Mouse (Mus musculus) gastrocnemius, adult 2 months (tissue): ENCODE data around the gene Dnajc3. TPM values are rescaled to one million over a fixed set of nuclear protein-coding genes. Genes with fewer than 3 reads are reported as not detected.

Experiments
- DNase-seq: peaks from one replicate; pipeline ENCODE4 v3.0.0; 2022
- H3K27ac ChIP-seq: fragments of 200-600 bp; 2 replicates; pipeline ENCODE4 v1.8.1; 2022; ENCODE audit warnings: mild to moderate bottlenecking
- H3K4me3 ChIP-seq: fragments of 200-600 bp; 2 replicates; pipeline ENCODE4 v1.8.1; 2022; ENCODE audit warnings: mild to moderate bottlenecking, moderate library complexity
- CTCF ChIP-seq: fragments of 200-600 bp; IDR thresholded peaks from 2 replicates; pipeline ENCODE4 v1.8.1; 2022; ENCODE audit warnings: antibody characterized with exemption, mild to moderate bottlenecking, moderate library complexity
- intact Hi-C: fragments of 180-260 bp; cut with DNase I; formaldehyde crosslinking; loops from one replicate; pipeline ENCODE4 v1.15.1; 2025
- long read RNA-seq, 2 experiments: library from polyadenylated mRNA; stranded (forward); transcript quantifications; one replicate each; pipeline ENCODE4 v2.0.0; 2021
- total RNA-seq, 2 experiments: library from RNA; stranded (reverse); gene quantifications; 2 replicates each; pipeline ENCODE4 v1.2.3; 2021

Gene Dnajc3
- total RNA-seq: 10 to 100 TPM; 18.3 to 25.0 TPM
- long read RNA-seq, experiment 1, full-length matches to known transcripts: 65 of 74 reads
- long read RNA-seq, experiment 1, partial matches to known transcripts: 1 of 74 reads
- long read RNA-seq, experiment 1, other reads (novel, unspliced or antisense): 8 of 74 reads
- long read RNA-seq, experiment 2, full-length matches to known transcripts: 45 of 53 reads
- long read RNA-seq, experiment 2, partial matches to known transcripts: 0 of 53 reads
- long read RNA-seq, experiment 2, other reads (novel, unspliced or antisense): 8 of 53 reads

DNA sequence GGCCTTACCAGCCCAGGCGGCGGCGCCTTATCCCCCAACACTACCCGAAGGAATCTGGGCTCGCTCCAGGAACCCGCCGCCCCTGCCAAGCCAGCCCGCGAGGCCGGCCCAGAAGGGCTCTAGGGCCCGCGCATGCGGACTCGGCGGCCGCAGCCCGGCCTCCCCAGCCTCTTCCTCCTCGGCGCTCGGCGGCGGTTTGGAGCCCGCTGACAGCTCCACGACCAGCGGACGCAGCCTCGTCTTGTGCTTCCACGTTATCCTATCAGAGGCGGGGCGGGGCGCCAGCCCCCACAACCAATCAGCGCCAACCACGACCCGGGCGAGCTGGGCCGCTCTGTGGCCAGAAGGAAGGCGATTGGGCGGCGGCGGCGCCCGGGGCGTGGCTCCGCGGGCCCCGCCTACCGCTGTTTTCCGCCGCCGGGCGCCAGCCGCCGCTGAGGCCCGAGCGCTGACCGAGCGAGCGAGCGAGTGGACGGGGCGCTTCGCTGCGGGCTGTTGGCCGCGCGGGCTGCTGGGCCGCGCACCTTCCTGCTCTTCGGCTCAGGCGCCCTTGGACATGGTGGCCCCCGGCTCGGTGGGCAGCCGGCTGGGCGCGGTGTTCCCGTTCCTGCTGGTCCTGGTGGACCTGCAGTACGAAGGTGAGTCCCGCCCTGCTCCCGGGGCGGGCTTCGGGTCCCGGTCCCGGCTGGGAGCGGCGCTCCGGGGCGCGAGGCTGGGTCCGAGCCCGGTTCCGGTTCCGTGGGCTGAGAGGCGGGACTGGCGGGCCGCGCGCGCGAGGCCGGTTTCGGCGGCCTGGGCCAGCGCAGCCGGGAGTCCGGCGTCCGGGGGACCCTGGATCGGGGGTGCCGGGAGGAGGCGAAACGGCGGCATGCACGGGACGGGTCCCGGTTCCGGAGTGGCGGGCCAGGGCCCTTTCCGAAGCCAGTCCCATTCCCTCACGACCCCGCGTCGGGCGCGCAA, at the start of gene Dnajc3:
Gene Dnajc3 (plus strand): TSS at position 444 of the 960 bp plus-strand sequence.
- H3K27ac ChIP-seq: peak within 1 kb of the TSS; percentile 100
- peak within 1 kb of the TSS; percentile 100 for H3K4me3 ChIP-seq
- intact Hi-C loops: no loop called here
- DNase-seq: peak; percentile 100
- TF ChIP-seq CTCF: peak; percentile 16; the same call in 1 of the 2 replicates

DNA sequence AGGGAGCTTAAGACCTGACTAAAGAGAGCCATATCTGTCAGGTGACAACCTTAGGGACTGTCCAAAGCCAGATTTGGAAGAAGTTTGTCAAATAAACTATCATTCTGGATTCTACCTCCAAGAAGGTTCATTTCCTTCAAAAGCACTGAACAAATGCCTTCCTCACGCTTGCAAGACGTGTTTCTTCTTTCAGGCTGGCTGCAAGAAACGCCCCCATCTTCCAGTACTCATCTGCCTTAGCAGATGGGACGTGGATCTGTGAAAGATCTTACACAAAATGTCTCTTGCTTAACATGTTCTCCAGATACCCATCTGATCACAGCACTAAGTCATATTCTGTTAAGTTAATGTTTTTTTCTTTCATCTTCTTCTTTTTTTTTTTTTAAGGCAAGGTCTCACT, 47.7 kb upstream of the Dnajc3 start:
- TF ChIP-seq CTCF: no peak
- H3K27ac ChIP-seq: no peak overlapping the region
- intact Hi-C loops: no loop called here
- H3K4me3 ChIP-seq: no peak overlapping the region
- no peak for DNase-seq

DNA sequence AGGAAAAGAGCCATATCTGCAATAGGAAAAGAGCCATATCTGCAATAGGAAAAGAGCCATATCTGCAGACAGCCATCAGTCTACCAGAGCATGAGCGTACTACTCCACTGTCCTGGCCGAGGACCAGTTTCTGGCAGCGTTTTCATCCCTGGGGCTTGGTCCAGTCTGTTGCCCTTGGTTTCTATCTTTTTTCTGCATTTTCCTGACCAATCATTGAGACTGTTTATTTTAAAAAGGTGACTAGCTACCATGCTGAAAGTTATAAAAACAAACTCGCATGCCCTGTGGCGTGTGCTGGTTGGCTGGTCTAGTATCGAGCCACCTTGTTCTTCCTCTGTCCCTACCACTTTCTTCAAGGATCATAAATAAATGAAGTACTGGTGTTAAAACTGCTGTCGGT, 42.5 kb upstream of the Dnajc3 start:
- no peak for DNase-seq
- TF ChIP-seq CTCF: no peak
- H3K27ac ChIP-seq: no peak overlapping the region
- intact Hi-C loops: no loop called here
- H3K4me3 ChIP-seq: no peak overlapping the region

DNA sequence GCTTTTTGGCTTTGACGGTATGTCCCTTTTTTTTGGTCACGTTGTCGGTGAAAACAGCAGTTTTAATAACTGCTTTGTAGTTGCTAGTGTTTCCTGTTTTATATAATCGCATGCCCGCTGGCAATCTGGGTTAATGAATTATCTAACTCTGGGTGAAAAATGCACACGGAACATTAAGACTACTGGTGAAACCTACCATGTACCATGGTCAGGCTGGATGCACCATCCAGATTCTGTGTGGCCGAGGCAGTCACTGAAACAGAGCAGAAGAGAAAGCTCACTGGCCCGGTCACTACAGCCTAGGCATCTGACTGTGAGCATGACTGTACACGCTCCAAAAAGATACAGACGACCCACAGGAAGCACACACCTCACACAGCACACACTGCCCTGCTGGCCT, 42.1 kb upstream of the Dnajc3 start:
- H3K4me3 ChIP-seq: no peak overlapping the region
- no peak overlapping the region for H3K27ac ChIP-seq
- DNase-seq: no peak
- intact Hi-C loops: no loop called here
- TF ChIP-seq CTCF: no peak

DNA sequence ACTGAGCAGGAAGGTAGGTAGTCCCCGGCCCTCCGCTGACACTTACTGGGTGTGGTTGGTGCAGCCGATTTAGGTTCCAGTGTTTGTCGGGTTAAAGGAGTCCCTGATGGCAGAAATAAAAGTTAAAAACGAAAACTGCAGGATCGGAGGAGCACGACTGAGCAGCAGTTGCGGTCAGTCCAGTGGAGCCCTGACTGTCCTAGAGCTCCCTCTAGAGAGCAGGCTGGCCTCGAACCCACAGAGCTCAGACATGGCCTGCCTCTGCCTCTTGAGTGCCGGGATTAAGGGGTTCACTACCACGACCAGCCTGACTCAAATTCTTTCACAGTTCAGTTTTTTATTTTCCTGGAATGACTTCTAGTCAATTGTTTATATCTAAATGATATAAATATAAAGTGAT, 37.8 kb upstream of the Dnajc3 start:
- TF ChIP-seq CTCF: peak; percentile 21; the same call in 1 of the 2 replicates
- Histone ChIP-seq H3K27ac (peak overlapping the region; percentile 49; the same call in 1 of the 2 replicates), H3K4me3 (0 out of 2 replicates have a peak overlapping the region, but pooled peaks have one; percentile 19)
- DNase-seq: no peak
- intact Hi-C loops: loop anchor here (10.0 kb wide), 1 partner anchor 75 kb away; no protein-coding TSS in a partner anchor

DNA sequence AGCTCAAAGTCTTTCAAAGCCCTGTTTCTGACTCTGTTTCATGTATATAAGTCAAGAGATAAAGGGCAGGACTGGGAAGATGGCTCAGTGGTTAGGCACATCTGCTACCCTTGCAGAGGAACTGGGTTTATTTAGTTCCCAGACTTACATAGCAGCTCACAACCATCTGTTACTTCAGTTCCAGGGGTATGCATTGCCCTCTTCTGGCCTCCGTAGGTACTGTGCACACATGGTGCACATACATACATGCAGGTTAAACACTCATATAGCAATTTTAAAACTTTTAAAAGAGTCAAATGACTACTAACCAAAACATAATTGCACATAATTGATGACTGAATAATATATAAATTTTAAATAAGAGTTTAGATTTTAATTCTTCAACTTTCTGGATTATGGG, 36.9 kb upstream of the Dnajc3 start:
- intact Hi-C loops: loop anchor here (10.0 kb wide), 1 partner anchor 76 kb away; no protein-coding TSS in a partner anchor
- Histone ChIP-seq H3K4me3 (no peak overlapping the region), H3K27ac (no peak overlapping the region)
- no peak for DNase-seq
- TF ChIP-seq CTCF: no peak

DNA sequence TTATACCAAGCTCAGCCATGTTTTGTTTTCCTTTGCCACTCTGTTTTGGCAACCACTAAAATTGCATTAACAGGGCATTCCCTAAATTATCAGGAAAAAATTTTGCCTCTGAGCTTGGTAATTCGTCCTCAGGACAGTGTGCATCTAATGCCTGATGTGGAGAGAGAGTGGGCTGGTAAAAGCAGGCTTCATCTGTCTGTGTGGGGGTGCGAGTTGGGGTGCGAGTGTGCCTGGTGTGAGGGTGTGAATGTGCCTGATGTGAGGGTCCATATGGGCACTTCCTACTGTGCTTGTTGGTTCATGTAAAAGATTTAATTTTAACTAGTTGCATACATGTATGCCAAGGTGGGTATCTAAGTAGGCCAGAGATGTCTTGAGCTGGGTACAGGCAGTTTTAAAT, 34.4 kb upstream of the Dnajc3 start:
- DNase-seq: no peak
- Histone ChIP-seq H3K4me3 (no peak overlapping the region), H3K27ac (no peak overlapping the region)
- TF ChIP-seq CTCF: no peak
- intact Hi-C loops: loop anchor here (10.0 kb wide), 1 partner anchor 79 kb away; no protein-coding TSS in a partner anchor

DNA sequence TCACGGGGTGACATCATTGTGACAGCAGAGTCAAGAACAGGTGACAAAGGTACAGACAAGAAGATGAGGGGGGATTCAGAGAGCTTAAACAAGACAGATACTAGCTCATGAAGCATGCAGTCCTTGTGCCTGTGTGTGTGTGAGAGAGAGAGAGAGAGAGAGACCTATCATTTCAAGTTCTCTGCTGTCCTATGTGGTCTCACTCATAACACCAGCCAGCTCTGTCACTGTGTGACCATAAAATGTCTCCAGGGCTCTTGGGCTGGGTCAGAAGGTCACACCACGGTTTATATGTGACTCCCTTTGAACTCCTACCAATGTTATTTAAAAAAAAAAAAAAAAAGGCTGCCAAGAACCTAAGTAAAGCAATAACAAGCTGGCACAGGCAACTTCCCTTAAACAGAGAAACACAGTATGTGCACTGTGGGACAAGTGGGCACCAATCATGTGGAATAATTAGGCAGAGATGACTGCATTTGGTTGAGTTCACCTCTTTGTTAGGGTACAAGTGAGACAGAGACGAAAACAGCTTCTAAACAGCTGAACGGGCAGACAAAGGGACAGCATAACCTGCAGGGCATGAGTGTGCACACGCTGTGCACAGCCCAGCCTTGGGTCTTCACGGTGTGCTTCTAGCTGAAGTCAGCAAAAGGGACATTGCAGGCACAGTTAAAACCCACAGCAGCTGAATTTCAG, 33.8 kb upstream of the Dnajc3 start:
- no peak overlapping the region for H3K27ac ChIP-seq
- intact Hi-C loops: loop anchor here (10.0 kb wide), 1 partner anchor 79 kb away; no protein-coding TSS in a partner anchor
- TF ChIP-seq CTCF: no peak

DNA sequence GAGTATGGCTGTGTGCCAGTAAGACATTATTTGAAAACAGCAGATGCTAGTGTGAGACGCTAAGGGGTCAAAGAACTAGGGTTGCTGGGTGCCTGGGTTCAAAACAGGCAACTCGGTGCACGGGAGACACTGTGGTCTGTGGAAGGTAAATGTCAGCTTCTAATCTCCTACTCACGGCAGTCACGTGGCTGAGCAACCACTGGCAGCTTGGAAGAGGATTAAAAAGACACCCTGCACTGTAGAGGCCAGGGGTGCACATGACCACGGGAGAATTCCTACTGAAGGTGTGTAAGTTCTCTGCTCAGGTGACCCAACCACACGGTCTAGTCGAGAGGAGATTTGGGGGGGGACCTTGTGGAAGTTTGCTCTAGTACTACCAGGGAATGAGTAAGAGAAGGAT, 30.2 kb upstream of the Dnajc3 start:
- TF ChIP-seq CTCF: no peak
- intact Hi-C loops: loop anchor here (10.0 kb wide), 1 partner anchor 83 kb away; no protein-coding TSS in a partner anchor
- Histone ChIP-seq H3K4me3 (no peak overlapping the region), H3K27ac (no peak overlapping the region)
- no peak for DNase-seq

More for the DNA sequence above, 33.8 kb upstream of the Dnajc3 start:
- H3K4me3 ChIP-seq: no peak overlapping the region
- DNase-seq: no peak

DNA sequence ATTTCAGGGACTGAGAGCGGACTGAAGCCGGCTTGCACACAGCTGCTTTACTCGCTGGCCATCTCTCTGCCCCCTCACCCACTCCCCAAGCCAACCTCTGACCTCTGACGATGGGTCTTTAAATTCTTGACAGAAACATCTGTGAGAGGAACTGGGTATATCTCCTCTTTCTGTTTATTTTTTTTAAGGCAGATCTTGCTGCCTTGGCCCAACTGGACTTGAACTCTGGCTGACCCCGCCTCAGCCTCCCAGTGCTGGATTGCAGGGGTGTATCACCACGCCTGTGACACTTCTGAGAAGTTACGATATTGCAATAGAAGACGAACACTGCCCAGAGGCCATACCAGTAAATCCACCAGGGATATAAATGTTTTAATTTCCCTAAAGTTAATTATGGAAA, 27.9 kb upstream of the Dnajc3 start:
- peak; percentile 71 for DNase-seq
- Histone ChIP-seq H3K27ac (peak overlapping the region; percentile 79), H3K4me3 (peak overlapping the region; percentile 65)
- intact Hi-C loops: loop anchor here (5.0 to 10.0 kb wide), 3 partner anchors 75 to 117 kb away; no protein-coding TSS in a partner anchor
- no peak for TF ChIP-seq CTCF

DNA sequence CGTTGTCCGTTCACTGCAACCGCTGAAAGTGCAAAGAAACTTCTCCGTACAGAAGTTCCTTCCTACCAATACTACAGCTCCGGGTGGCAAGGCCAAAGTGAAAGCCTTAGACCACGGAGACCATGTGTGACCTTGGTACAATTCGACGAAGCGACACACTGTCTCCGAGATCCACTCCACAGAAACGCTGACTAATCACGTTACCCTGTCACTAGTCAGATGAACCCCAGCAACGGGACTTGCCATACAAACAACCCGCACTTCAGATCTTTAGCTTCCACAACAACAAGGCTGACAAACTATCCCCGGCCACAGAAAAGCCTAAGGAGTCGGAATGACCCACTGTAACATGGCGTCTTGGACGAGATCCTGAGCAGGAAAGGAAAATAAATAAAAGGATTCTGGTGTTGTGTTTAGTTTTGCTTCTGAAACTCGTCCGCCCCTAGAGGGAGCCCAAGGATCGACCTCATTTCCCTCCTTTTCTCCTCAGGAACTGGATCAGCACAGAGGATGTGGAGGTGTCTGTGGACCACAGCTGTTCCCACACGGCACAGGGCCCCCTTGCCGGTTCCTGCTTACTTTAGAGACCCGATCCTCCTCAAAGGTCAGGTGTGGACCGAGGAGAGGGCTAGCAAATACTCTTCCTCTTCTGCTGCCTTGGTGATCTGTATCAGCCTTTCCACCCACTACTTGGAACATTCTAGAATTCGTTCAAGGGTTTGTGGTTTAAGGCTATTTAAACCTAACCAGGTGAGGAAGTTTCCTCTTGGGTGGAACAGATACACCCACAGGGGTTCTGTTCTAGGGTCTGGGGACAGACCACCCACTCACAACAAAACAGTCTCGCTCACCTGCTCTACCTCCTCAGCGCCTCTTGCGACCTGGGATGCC, 27.2 kb upstream of the Dnajc3 start:
- peak overlapping the region; percentile 79 for H3K27ac ChIP-seq
- H3K4me3 ChIP-seq: peak overlapping the region; percentile 65

More for the DNA sequence above, 27.2 kb upstream of the Dnajc3 start:
- DNase-seq: peak; percentile 81
- intact Hi-C loops: loop anchor here (5.0 to 10.0 kb wide), 2 partner anchors 74 to 117 kb away; no protein-coding TSS in a partner anchor
- TF ChIP-seq CTCF: peak; percentile 75
